Mouse (Mus musculus) limb, embryonic 14.5 days (tissue): Measurements from ENCODE around the gene Mia3. TPM values are rescaled to one million over a fixed set of nuclear protein-coding genes. Genes with fewer than 3 reads are reported as not detected.
A peak's percentile ranks its signal among the peaks of the same experiment; 100 is the strongest.

Experiments
- ATAC-seq: fragments of 200-750 bp; cut with Nextera tagmentation; 2 replicates; pipeline ENCODE4 v1.8.0; 2017; ENCODE audit warnings: low read depth, moderate number of reproducible peaks, moderate TSS enrichment; ENCODE audit not compliant: low FRiP score
- DNase-seq: peaks from one replicate; pipeline ENCODE4 v3.0.0-alpha.2; 2015; ENCODE audit warnings: low spot score
- H3K27ac ChIP-seq: fragments of 300-500 bp; sonication (generic); replicated peaks from 2 replicates; pipeline ENCODE4 v1.5.1; 2014; ENCODE audit warnings: low read depth, mild to moderate bottlenecking, low read length, moderate library complexity, mixed read lengths
- H3K27me3 ChIP-seq: fragments of 300-500 bp; sonication (generic); 2 replicates; pipeline ENCODE4 v1.6.1; 2014; ENCODE audit warnings: low read length, mixed read lengths; ENCODE audit not compliant: control insufficient read depth, insufficient read depth
- H3K36me3 ChIP-seq: fragments of 300-500 bp; sonication (generic); 2 replicates; pipeline ENCODE4 v1.6.1; 2014; ENCODE audit warnings: mild to moderate bottlenecking, low read length, moderate library complexity, mixed read lengths; ENCODE audit not compliant: control insufficient read depth, insufficient read depth
- H3K4me1 ChIP-seq: fragments of 300-500 bp; sonication (generic); 2 replicates; pipeline ENCODE4 v1.6.1; 2014; ENCODE audit warnings: antibody characterized with exemption, low read length, mixed read lengths; ENCODE audit not compliant: control insufficient read depth, insufficient read depth
- H3K4me2 ChIP-seq: fragments of 300-500 bp; sonication (generic); replicated peaks from 2 replicates; pipeline ENCODE4 v1.6.1; 2014; ENCODE audit warnings: low read depth, mild to moderate bottlenecking, low read length, moderate library complexity; ENCODE audit not compliant: severe bottlenecking
- H3K4me3 ChIP-seq: fragments of 300-500 bp; sonication (generic); replicated peaks from 2 replicates; pipeline ENCODE4 v1.5.1; 2014; ENCODE audit warnings: low read length
- H3K9ac ChIP-seq: fragments of 300-500 bp; sonication (generic); 2 replicates; pipeline ENCODE4 v1.6.1; 2014; ENCODE audit warnings: mild to moderate bottlenecking, low read depth, low read length, moderate library complexity; ENCODE audit not compliant: severe bottlenecking
- H3K9me3 ChIP-seq: fragments of 300-500 bp; sonication (generic); 2 replicates; pipeline ENCODE4 v1.6.1; 2016; ENCODE audit warnings: low read length; ENCODE audit not compliant: control insufficient read depth
- POLR2A ChIP-seq: fragments of 200-500 bp; IDR thresholded peaks from 2 replicates; pipeline ENCODE4 v1.8.0; 2012; ENCODE audit warnings: inconsistent platforms, mild to moderate bottlenecking, moderate library complexity, borderline replicate concordance; ENCODE audit not compliant: insufficient read depth, insufficient read length; ENCODE audit errors: extremely low read depth
- WGBS: fragments of 180-500 bp; shearing (Covaris S2); extraction: QIAGEN DNeasy Blood & Tissue Kit; methylation state at CpG from one replicate; pipeline ENCODE4 v1.1.7; 2014; 5-methylcytosine and 5-hydroxymethylcytosine counted together
- polyA plus RNA-seq, 2 experiments: library from polyadenylated mRNA; depleted of rRNA in 1 of 2; stranded (reverse) in 1 of 2; unstranded in 1 of 2; fragments of >200 nt; fragmentation: Nextera tagmentation in 1 of 2; extraction: Ambion mirVana in 1 of 2; gene quantifications; 2 replicates each; pipeline versions ENCODE4 v1.2.1 to v1.2.3; 2012 to 2014

Mia3 gene
- polyA plus RNA-seq, 2 experiments: 116 to 139 TPM

- Histone ChIP-seq H3K4me3 (peak overlapping the region; percentile 90), H3K27ac (peak overlapping the region; percentile 81), H3K9ac (peak overlapping the region; percentile 92), H3K27me3 (no peaks in the 10 kb centered on the region), H3K4me2 (peak overlapping the region; percentile 78), H3K36me3 (peaks cover 21% of the 10 kb centered on the region), H3K9me3 (no peaks in the 10 kb centered on the region), H3K4me1 (peaks cover 11% of the 10 kb centered on the region)
- WGBS: 2% methylated on average over 35 of the region's 56 CpGs
- ATAC-seq (peak; percentile 69), DNase-seq (no peak)
- no peak for TF ChIP-seq POLR2A
Measured at GRCm38 (mm10) chr1:183368601-183369400, 552 bp downstream of the Mia3 start.

- H3K4me2 ChIP-seq: no peak overlapping the region
- H3K9ac ChIP-seq: no peak overlapping the region
- TF ChIP-seq POLR2A: no peak
- H3K27ac ChIP-seq: no peak overlapping the region
- DNase-seq (no peak), ATAC-seq (no peak)
- no peaks in the 10 kb centered on the region for H3K27me3 ChIP-seq
- no peaks in the 10 kb centered on the region for H3K9me3 ChIP-seq
- H3K36me3 ChIP-seq: peaks cover 42% of the 10 kb centered on the region
- peaks cover 11% of the 10 kb centered on the region for H3K4me1 ChIP-seq
- H3K4me3 ChIP-seq: no peak overlapping the region
- WGBS: 78% methylated on average over 5 of the region's 5 CpGs
Measured at GRCm38 (mm10) chr1:183366361-183366760, 3.0 kb downstream of the Mia3 start.

GRCm38 (mm10) chr1:183363577-183363867 lies 5.8 kb downstream of the Mia3 start:
- Histone ChIP-seq H3K4me1 (peaks cover 8% of the 10 kb centered on the region), H3K9me3 (no peaks in the 10 kb centered on the region), H3K36me3 (peaks cover 66% of the 10 kb centered on the region), H3K27ac (no peak overlapping the region), H3K9ac (no peak overlapping the region), H3K27me3 (no peaks in the 10 kb centered on the region), H3K4me3 (no peak overlapping the region), H3K4me2 (no peak overlapping the region)
- ATAC-seq (no peak), DNase-seq (no peak)
- WGBS: 91% methylated on average over 5 of the region's 5 CpGs
- TF ChIP-seq POLR2A: no peak

- H3K36me3 ChIP-seq: peaks cover 71% of the 10 kb centered on the region
- H3K9ac ChIP-seq: no peak overlapping the region
- H3K4me2 ChIP-seq: no peak overlapping the region
- DNase-seq (no peak), ATAC-seq (no peak)
- TF ChIP-seq POLR2A: no peak
- WGBS: 76% methylated on average over 14 of the region's 14 CpGs
- H3K9me3 ChIP-seq: no peaks in the 10 kb centered on the region
- peaks cover 2% of the 10 kb centered on the region; the same call in 1 of the 2 replicates for H3K4me1 ChIP-seq
- H3K4me3 ChIP-seq: no peak overlapping the region
- H3K27me3 ChIP-seq: no peaks in the 10 kb centered on the region
- no peak overlapping the region for H3K27ac ChIP-seq
Measured at GRCm38 (mm10) chr1:183362729-183363576, 6.4 kb downstream of the Mia3 start.

GRCm38 (mm10) chr1:183362301-183362700 lies 7.1 kb downstream of the Mia3 start:
- WGBS: 90% methylated on average over 5 of the region's 5 CpGs
- peaks cover 77% of the 10 kb centered on the region for H3K36me3 ChIP-seq
- TF ChIP-seq POLR2A: no peak
- H3K27me3 ChIP-seq: no peaks in the 10 kb centered on the region
- H3K9ac ChIP-seq: no peak overlapping the region
- no peaks in the 10 kb centered on the region for H3K4me1 ChIP-seq
- ATAC-seq (no peak), DNase-seq (no peak)
- H3K4me2 ChIP-seq: no peak overlapping the region
- no peak overlapping the region for H3K27ac ChIP-seq
- H3K4me3 ChIP-seq: no peak overlapping the region
- H3K9me3 ChIP-seq: no peaks in the 10 kb centered on the region
